Mouse (Mus musculus) thymus, postnatal 25 days (tissue): ENCODE results near the gene Rmnd5a.

Source experiments
- DNase-seq: peaks from one replicate; pipeline ENCODE4 v3.0.0; 2022

The Rmnd5a gene

GRCm38 (mm10) chr6:71441251-71441580 lies 779 bp upstream of the Rmnd5a start:
- DNase-seq, result no peak

GRCm38 (mm10) chr6:71440217-71440491 lies 283 bp downstream of the Rmnd5a start:
- DNase-seq, result no peak

- DNase-seq, result peak; percentile 74
Observed at GRCm38 (mm10) chr6:71439506-71440216, 776 bp downstream of the Rmnd5a start.

GRCm38 (mm10) chr6:71438070-71438469 lies 2.4 kb downstream of the Rmnd5a start:
- no peak for DNase-seq

GRCm38 (mm10) chr6:71427996-71428725 lies 12.3 kb downstream of the Rmnd5a start:
- DNase-seq, result no peak

GRCm38 (mm10) chr6:71425681-71426080 lies 14.8 kb downstream of the Rmnd5a start:
- no peak for DNase-seq

- peak; percentile 47 for DNase-seq
Observed at GRCm38 (mm10) chr6:71423116-71423515, 17.3 kb downstream of the Rmnd5a start.

GRCm38 (mm10) chr6:71422162-71422561 lies 18.3 kb downstream of the Rmnd5a start:
- DNase-seq, result no peak

GRCm38 (mm10) chr6:71420848-71421247 lies 19.6 kb downstream of the Rmnd5a start:
- no peak for DNase-seq

- DNase-seq, result no peak
Observed at GRCm38 (mm10) chr6:71418874-71419273, 21.6 kb downstream of the Rmnd5a start.

GRCm38 (mm10) chr6:71415446-71415845 lies 25.0 kb downstream of the Rmnd5a start:
- DNase-seq, result no peak

GRCm38 (mm10) chr6:71414624-71415023 lies 25.8 kb downstream of the Rmnd5a start:
- no peak for DNase-seq

- peak; percentile 49 for DNase-seq
Observed at GRCm38 (mm10) chr6:71398829-71399609, 41.4 kb downstream of the Rmnd5a start.

- DNase-seq, result peak; percentile 52
Observed at GRCm38 (mm10) chr6:71396761-71397160, 43.7 kb downstream of the Rmnd5a start.

GRCm38 (mm10) chr6:71396016-71396415 lies 44.4 kb downstream of the Rmnd5a start:
- peak; percentile 69 for DNase-seq

- no peak for DNase-seq
Observed at GRCm38 (mm10) chr6:71390496-71390895, 49.9 kb downstream of the Rmnd5a start.

GRCm38 (mm10) chr6:71381654-71382053 lies 58.8 kb downstream of the Rmnd5a start:
- DNase-seq, result no peak

- DNase-seq, result no peak
Observed at GRCm38 (mm10) chr6:71376711-71377110, 63.7 kb downstream of the Rmnd5a start.

- peak; percentile 61 for DNase-seq
Observed at GRCm38 (mm10) chr6:71374921-71375320, 65.5 kb downstream of the Rmnd5a start.

- peak; percentile 68 for DNase-seq
Observed at GRCm38 (mm10) chr6:71374311-71374829, 66.1 kb downstream of the Rmnd5a start.

GRCm38 (mm10) chr6:71373249-71373775 lies 67.1 kb downstream of the Rmnd5a start, which contains the start of gene Cd8a:
Gene Cd8a (plus strand): TSS chr6:71373427.
- DNase-seq, result peak; percentile 92

- peak; percentile 65 for DNase-seq
Observed at GRCm38 (mm10) chr6:71372041-71372720, 68.3 kb downstream of the Rmnd5a start.
